Mouse (Mus musculus) lung, adult 2 months (tissue): ENCODE measurements around the gene Tmem200b.

Source experiments
- CTCF ChIP-seq: fragments of 200-500 bp; IDR thresholded peaks from 2 replicates; pipeline ENCODE4 v1.5.1; 2011; ENCODE audit warnings: mild to moderate bottlenecking, low read length, control low read depth; ENCODE audit not compliant: insufficient read depth
- POLR2A ChIP-seq: fragments of 200-500 bp; IDR thresholded peaks from 2 replicates; pipeline ENCODE4 v1.6.1; 2011; ENCODE audit warnings: low read depth, mild to moderate bottlenecking, control low read depth, low read length, borderline replicate concordance; ENCODE audit errors: extremely low read depth

GRCm38 (mm10) chr4:131888564-131888963, 33.0 kb upstream of the Tmem200b start:
- no peak for TF ChIP-seq CTCF
- no peak for TF ChIP-seq POLR2A
